Mouse (Mus musculus): ENCODE measurements at regions not wholly inside any gene's neighbourhood (a gene's known extent, or its start where the extent isn't known, plus 50 kb on each side); places are given as distances from the start of the nearest gene placed in this dataset.
"Not testable (repeated sequence)": the region's sequence is repeated elsewhere in the genome, so short reads cannot be mapped to it uniquely, and the experiment has no call there.

- Histone ChIP-seq H3K4me3 (replicated peaks; ENCODE audit: low read depth, low read length) (no peak overlapping the region), H3K4me1 (replicated peaks; ENCODE audit: insufficient read depth, low read length) (no peaks in the 10 kb centered on the region), H3K27me3 (ENCODE audit: insufficient read depth, low read length) (no peaks in the 10 kb centered on the region), H3K9ac (ENCODE audit: low read depth, low read length) (no peak overlapping the region), H3K36me3 (ENCODE audit: insufficient read depth, low read length) (no peaks in the 10 kb centered on the region), H3K9me3 (replicated peaks; ENCODE audit: low read length) (no peaks in the 10 kb centered on the region), H3K27ac (no peak overlapping the region), H3K4me2 (ENCODE audit: low read length) (no peak overlapping the region)
- DNase-seq (ENCODE audit: low spot score) (no peak), ATAC-seq (replicated peaks; ENCODE audit: low FRiP score, low read depth) (no peak)
- TF ChIP-seq CTCF (IDR thresholded peaks at IDR 0.05; ENCODE audit: low read depth) = no peak
- 80% methylated on average over 6 of the region's 6 CpGs for WGBS
Observed at GRCm38 (mm10) chr1:177345540-177345939, 87.5 kb upstream of the Akt3 start.

- Histone ChIP-seq H3K9ac (ENCODE audit: low read depth, low read length) (no peak overlapping the region), H3K27me3 (ENCODE audit: insufficient read depth, low read length) (no peaks in the 10 kb centered on the region), H3K4me3 (replicated peaks; ENCODE audit: low read depth, low read length) (no peak overlapping the region), H3K4me2 (ENCODE audit: low read length) (no peak overlapping the region), H3K36me3 (ENCODE audit: insufficient read depth, low read length) (no peaks in the 10 kb centered on the region), H3K9me3 (replicated peaks; ENCODE audit: low read length) (no peaks in the 10 kb centered on the region), H3K4me1 (replicated peaks; ENCODE audit: insufficient read depth, low read length) (no peaks in the 10 kb centered on the region), H3K27ac (no peak overlapping the region)
- 82% methylated on average over 4 of the region's 4 CpGs for WGBS
- no peak for DNase-seq (ENCODE audit: low spot score)
- TF ChIP-seq CTCF (IDR thresholded peaks at IDR 0.05; ENCODE audit: low read depth) = no peak
- no peak for ATAC-seq (replicated peaks; ENCODE audit: low FRiP score, low read depth)
Observed at GRCm38 (mm10) chr1:177343949-177344348, 85.9 kb upstream of the Akt3 start.

GRCm38 (mm10) chr1:177343121-177343520 is 85.1 kb upstream of the Akt3 start:
- H3K4me1 ChIP-seq (replicated peaks; ENCODE audit: insufficient read depth, low read length) = no peaks in the 10 kb centered on the region
- TF ChIP-seq CTCF (IDR thresholded peaks at IDR 0.05; ENCODE audit: low read depth) = no peak

GRCm38 (mm10) chr1:177340232-177340631 is 82.2 kb upstream of the Akt3 start:
- no peak for TF ChIP-seq CTCF (IDR thresholded peaks at IDR 0.05; ENCODE audit: low read depth)
- Histone ChIP-seq H3K9me3 (replicated peaks; ENCODE audit: low read length) (no peaks in the 10 kb centered on the region), H3K36me3 (ENCODE audit: insufficient read depth, low read length) (no peaks in the 10 kb centered on the region), H3K4me1 (replicated peaks; ENCODE audit: insufficient read depth, low read length) (no peaks in the 10 kb centered on the region), H3K9ac (ENCODE audit: low read depth, low read length) (no peak overlapping the region), H3K27ac (no peak overlapping the region), H3K27me3 (ENCODE audit: insufficient read depth, low read length) (no peaks in the 10 kb centered on the region), H3K4me3 (replicated peaks; ENCODE audit: low read depth, low read length) (no peak overlapping the region), H3K4me2 (ENCODE audit: low read length) (no peak overlapping the region)
- WGBS = 42% methylated on average over 3 of the region's 3 CpGs
- no peak for DNase-seq (ENCODE audit: low spot score)
- no peak for ATAC-seq (replicated peaks; ENCODE audit: low FRiP score, low read depth)

More at GRCm38 (mm10) chr1:177343121-177343520, 85.1 kb upstream of the Akt3 start:
- Histone ChIP-seq H3K27me3 (ENCODE audit: insufficient read depth, low read length) (no peaks in the 10 kb centered on the region), H3K36me3 (ENCODE audit: insufficient read depth, low read length) (no peaks in the 10 kb centered on the region), H3K27ac (no peak overlapping the region), H3K4me3 (replicated peaks; ENCODE audit: low read depth, low read length) (no peak overlapping the region), H3K4me2 (ENCODE audit: low read length) (no peak overlapping the region), H3K9ac (ENCODE audit: low read depth, low read length) (no peak overlapping the region), H3K9me3 (replicated peaks; ENCODE audit: low read length) (no peaks in the 10 kb centered on the region)
- ATAC-seq (replicated peaks; ENCODE audit: low FRiP score, low read depth) (no peak), DNase-seq (ENCODE audit: low spot score) (peak; percentile 14)
- WGBS = 18% methylated on average over 6 of the region's 6 CpGs

GRCm38 (mm10) chr1:177339207-177339787 is 81.3 kb upstream of the Akt3 start:
- WGBS = 64% methylated on average over 11 of the region's 13 CpGs
- DNase-seq (ENCODE audit: low spot score); H3K27me3 ChIP-seq (ENCODE audit: insufficient read depth, low read length); ATAC-seq (replicated peaks; ENCODE audit: low FRiP score, low read depth); H3K36me3 ChIP-seq (ENCODE audit: insufficient read depth, low read length); H3K27ac ChIP-seq; H3K9me3 ChIP-seq (replicated peaks; ENCODE audit: low read length); H3K4me1 ChIP-seq (replicated peaks; ENCODE audit: insufficient read depth, low read length): not testable (repeated sequence)
- peak overlapping the region; percentile 60 for H3K4me2 ChIP-seq (ENCODE audit: low read length)
- H3K4me3 ChIP-seq (replicated peaks; ENCODE audit: low read depth, low read length) = peak overlapping the region; percentile 35
- peak overlapping the region; percentile 49 for H3K9ac ChIP-seq (ENCODE audit: low read depth, low read length)

- H3K27me3 ChIP-seq (ENCODE audit: insufficient read depth, low read length) = no peaks in the 10 kb centered on the region
- peak; percentile 88 for ATAC-seq (replicated peaks; ENCODE audit: low FRiP score, low read depth)
- H3K4me3 ChIP-seq (replicated peaks; ENCODE audit: low read depth, low read length) = peak overlapping the region; percentile 35
- no peak for TF ChIP-seq CTCF (IDR thresholded peaks at IDR 0.05; ENCODE audit: low read depth)
- H3K4me1 ChIP-seq (replicated peaks; ENCODE audit: insufficient read depth, low read length) = no peaks in the 10 kb centered on the region
- peak; percentile 73 for DNase-seq (ENCODE audit: low spot score)
- H3K9me3 ChIP-seq (replicated peaks; ENCODE audit: low read length) = no peaks in the 10 kb centered on the region
- peak overlapping the region; percentile 49 for H3K9ac ChIP-seq (ENCODE audit: low read depth, low read length)
- 7% methylated on average over 32 of the region's 32 CpGs for WGBS
- peak overlapping the region; percentile 19; the same call in 1 of the 2 replicates for H3K27ac ChIP-seq
- peak overlapping the region; percentile 60 for H3K4me2 ChIP-seq (ENCODE audit: low read length)
- H3K36me3 ChIP-seq (ENCODE audit: insufficient read depth, low read length) = no peaks in the 10 kb centered on the region
Observed at GRCm38 (mm10) chr1:177338466-177339206, 80.6 kb upstream of the Akt3 start.

Data from kidney, postnatal 0 days (tissue).